Mouse (Mus musculus) forelimb bud, embryonic 11.5 days (tissue): ENCODE results near the gene Rfc4.
"Not testable (repeated sequence)": the region's sequence is repeated elsewhere in the genome, so short reads cannot be mapped to it uniquely, and the experiment has no call there.

Source experiments
- DNase-seq: peaks from one replicate; pipeline ENCODE4 v3.0.0-alpha.2; 2012; ENCODE audit warnings: low read depth, low spot score

The Rfc4 gene

DNA sequence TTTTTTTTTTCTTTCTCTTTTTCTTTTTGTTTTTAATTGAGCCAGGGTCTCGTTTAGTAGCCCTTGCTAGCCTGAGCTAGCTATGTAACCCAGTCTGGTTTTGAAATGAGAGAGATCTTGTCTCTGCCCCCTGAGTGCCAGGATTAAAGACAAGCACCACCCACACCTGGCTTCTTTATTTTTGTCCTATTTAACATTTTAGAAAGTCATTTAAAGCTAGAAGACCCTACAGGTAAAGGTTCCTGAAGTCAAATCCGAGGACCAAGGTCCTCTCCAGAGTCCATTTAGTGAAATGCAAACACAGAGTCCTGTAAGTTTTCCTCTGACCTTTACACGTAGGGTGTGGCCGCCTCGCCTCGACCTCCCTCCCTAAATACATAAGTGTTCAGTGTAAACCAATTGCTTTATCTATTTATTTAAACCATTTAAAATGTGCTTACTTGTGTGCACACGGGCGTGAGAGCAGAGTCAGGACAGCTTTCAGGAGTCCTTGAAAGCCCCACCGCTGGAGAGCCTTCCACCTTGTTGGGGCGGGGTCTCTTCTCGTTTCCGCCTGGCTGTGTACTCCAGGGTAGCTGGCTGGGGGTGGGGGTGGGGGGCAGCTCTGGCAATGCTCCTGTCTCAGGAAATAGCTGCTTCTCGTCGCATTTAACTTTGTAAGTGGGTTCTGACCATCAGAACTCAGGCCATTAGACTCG, 25.0 kb downstream of the Rfc4 start:
- DNase-seq, result no peak

- no peak for DNase-seq
These were observed 26.9 kb downstream of the Rfc4 start for GRCm38 (mm10) chr16:23100613-23101012.

DNA sequence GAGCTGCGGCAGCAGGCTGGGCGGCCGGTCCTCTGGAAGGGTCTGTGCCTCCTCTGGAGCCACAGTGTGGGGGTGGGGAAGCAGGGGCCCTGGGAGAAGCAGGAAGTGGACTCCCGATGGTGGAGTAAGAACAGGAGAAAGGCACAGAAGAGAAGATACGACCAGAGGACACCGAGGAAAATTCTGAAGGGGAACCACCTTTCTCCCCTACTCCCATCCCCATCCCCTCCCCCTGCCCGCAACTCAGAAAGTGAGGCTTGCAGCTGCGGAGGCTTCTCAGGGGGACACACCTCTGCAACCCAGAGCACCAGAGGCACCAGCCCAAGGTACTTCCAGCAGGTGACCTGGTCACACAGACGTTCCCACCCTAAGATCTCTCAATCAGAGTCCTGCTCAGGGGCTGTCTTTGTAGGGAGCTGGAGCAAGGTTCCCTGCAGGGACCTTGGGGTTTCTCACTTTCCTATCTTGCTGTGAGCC, 27.4 kb downstream of the Rfc4 start:
- peak; percentile 51 for DNase-seq

GRCm38 (mm10) chr16:23099632-23100031, 27.9 kb downstream of the Rfc4 start:
- no peak for DNase-seq

- DNase-seq, result not testable (repeated sequence)
These were observed 29.5 kb downstream of the Rfc4 start for GRCm38 (mm10) chr16:23098105-23098452.

DNA sequence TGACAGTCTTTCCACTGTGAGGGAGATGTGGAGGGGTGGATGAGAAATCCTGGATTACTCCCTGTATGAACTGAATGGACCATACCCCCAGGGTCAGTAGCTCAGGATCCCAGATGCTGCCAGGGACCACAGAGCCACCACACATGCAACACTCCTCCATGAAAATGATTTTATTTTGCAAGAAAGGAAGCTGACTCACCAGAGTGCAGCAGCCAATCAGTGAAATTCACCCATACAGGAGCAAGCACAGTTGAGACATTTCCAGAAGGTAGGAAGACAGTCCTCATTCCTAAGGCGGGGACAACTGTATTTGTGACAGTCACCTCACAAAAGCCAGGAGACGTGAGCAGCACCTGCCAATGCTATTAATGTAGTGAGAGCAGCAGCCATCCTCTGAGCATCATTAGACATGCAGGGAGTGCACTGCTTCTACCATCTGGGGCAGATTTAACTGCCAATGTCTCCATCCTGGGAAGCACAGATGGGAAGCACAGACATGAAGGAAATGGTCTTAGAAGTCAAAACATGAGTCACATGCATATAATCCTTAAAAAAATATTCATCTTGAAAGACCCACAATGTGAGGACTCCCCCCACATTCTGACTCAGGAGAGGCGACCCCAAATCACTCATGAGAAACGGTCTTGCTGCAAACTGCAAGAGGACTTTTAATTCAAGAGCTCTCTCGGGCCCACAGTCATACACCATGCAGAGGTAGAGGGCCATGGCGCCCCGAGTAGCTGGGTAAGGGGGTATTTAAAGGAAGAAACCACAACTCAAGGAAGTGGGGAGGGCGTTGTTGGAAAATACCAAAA, 30.0 kb downstream of the Rfc4 start:
- not testable (repeated sequence) for DNase-seq

GRCm38 (mm10) chr16:23096886-23097285, 30.7 kb downstream of the Rfc4 start:
- not testable (repeated sequence) for DNase-seq

DNA sequence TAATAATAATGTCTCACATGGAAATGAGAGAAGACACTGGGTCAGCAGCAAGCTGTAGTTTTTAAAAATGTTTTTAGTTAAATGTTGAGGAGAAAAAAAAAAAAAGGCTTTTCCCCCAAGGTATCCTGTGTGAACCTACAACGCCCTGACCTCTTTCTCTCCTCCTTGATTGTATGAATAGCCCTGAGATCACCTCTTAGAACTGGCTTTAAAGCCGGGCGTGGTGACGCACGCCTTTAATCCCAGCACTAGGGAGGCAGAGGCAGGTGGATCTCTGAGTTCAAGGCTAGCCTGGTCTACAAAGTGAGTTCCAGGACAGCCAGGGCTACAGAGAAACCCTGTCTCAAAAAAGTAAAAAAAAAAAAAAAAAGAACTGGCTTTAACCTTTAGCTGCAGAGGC, 32.0 kb downstream of the Rfc4 start:
- not testable (repeated sequence) for DNase-seq

- no peak for DNase-seq
These were observed 33.4 kb downstream of the Rfc4 start for GRCm38 (mm10) chr16:23094136-23094535.

GRCm38 (mm10) chr16:23093321-23093953, 34.1 kb downstream of the Rfc4 start:
- no peak for DNase-seq

DNA sequence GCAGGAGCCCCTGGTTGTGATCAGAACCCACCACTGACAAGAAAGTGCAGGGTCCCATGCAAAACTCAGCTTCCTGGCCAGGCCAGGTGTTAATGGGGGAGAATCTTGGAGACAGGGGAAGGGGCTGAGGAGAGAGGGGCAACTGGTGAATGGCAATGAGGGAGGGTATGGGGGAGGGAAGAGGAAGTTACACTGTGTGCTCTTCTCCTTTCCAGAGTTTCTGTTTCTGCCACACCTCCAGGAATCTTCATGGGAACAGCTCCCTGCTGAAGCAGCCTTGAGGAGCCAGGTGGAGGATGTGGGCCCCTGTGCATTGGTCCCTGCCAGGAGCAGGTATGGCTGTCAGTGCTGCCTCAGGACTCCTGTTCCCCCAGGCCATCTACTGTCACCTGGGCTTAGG, 36.2 kb downstream of the Rfc4 start:
- DNase-seq, result not testable (repeated sequence)

DNA sequence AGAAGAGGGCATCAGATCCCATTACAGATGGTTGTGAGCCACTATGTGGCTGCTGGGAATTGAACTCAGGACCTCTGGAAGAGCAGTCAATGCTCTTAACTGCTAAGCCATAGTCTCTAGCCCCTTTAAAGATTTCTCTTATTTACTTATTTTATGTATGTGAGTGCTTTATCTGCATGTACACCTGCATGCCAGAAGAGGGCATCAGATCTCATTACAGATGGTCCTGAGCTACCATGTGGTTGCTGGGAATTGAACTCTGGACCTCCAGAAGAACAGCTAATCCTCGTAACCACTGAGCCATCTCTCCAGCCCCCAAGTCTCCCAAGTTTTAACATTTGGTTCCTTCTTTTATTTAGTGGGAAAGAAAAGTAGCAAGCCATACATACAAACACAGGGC, 39.0 kb downstream of the Rfc4 start:
- DNase-seq, result not testable (repeated sequence)

- peak; percentile 18 for DNase-seq
These were observed 39.8 kb downstream of the Rfc4 start for GRCm38 (mm10) chr16:23087712-23088111.

- DNase-seq, result not testable (repeated sequence)
These were observed 40.4 kb downstream of the Rfc4 start for GRCm38 (mm10) chr16:23087159-23087558.

- DNase-seq, result not testable (repeated sequence)
These were observed 50.0 kb downstream of the Rfc4 start for GRCm38 (mm10) chr16:23077516-23077915.
